Mouse (Mus musculus): ENCODE results near the gene Bdh2. TPM values are rescaled to one million over a fixed set of nuclear protein-coding genes. Genes with fewer than 3 reads are reported as not detected.

The Bdh2 gene
- polyA plus RNA-seq, 1 experiment: 4.8 TPM

DNA sequence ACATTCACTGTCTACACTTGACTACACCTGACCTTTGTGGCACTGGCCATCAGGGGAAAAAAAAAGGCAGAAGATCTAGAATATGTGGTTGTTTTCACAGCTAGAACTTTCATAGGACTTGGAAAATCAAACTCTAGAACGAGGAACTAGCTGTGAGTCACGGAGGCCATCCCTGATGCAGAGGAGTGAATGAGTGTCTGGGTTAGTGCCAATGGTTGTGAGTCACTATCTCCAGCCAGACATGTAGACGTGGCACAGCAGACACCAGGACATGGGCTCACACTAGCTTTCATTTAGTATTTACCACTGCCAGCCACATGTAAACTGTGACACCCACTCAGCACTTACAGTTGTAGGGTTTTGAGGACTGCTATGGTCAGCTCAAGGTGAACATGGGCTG lies 17.5 kb downstream of the Bdh2 start:
- no peak for DNase-seq (ENCODE audit: low read depth)

DNA sequence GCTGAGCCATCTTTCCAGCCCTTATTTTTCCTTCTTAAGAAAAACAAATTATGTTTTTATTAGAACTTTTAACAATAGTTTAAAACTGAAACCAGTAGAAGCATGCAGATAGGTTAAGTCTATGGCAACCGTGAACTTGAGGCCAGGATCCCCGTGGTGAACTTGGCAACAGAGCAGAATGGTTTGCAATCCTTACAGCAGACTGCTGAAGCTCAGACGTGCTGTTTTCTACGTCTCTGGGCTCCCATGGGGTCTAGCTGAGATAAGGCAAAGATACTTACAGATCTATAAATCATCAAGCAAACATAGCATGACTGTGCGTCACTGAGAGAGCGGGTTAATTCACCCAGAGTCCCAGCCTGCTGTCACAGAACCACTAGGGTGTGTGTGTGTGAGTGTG lies 19.1 kb downstream of the Bdh2 start:
- no peak for DNase-seq (ENCODE audit: low read depth)

DNA sequence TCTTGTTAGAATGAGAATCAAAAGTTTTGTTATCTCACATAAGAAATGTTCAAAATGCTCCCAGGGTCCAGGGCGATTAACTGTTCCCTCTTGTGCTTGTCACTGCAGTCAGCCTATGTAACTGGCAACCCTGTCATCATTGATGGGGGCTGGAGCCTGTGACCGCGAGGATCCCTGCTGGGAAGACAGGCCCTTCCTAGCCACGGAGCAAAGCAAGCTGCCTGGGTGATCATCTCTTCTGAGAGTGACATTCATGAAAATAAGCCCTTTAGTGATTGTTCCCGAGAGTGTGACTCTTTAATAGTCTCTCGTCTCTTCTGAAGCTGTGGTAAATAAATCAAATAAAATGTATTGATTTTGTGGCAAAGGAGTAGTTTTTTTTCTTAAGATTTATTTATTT lies 23.0 kb downstream of the Bdh2 start:
- no peak for DNase-seq (ENCODE audit: low read depth)

DNA sequence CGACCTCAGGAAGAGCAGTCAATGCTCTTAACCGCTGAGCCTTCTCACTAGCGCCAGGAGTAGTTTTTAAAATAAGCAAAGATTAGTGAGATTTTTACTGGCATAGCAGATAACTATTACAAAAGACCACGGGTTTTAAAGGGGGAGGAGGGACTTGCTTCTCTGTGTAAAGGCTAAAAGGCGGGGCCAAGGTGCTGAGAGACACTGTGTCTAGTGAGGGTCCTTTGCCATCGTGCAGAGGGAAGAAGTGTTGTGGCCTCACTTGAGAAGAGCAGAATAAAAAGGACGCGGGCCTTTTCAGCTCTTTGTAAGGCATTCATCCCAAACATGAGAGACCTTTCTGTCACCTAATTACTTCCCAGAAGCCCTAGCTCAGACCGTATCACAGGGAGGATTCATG lies 23.5 kb downstream of the Bdh2 start:
- DNase-seq (ENCODE audit: low read depth): no peak

DNA sequence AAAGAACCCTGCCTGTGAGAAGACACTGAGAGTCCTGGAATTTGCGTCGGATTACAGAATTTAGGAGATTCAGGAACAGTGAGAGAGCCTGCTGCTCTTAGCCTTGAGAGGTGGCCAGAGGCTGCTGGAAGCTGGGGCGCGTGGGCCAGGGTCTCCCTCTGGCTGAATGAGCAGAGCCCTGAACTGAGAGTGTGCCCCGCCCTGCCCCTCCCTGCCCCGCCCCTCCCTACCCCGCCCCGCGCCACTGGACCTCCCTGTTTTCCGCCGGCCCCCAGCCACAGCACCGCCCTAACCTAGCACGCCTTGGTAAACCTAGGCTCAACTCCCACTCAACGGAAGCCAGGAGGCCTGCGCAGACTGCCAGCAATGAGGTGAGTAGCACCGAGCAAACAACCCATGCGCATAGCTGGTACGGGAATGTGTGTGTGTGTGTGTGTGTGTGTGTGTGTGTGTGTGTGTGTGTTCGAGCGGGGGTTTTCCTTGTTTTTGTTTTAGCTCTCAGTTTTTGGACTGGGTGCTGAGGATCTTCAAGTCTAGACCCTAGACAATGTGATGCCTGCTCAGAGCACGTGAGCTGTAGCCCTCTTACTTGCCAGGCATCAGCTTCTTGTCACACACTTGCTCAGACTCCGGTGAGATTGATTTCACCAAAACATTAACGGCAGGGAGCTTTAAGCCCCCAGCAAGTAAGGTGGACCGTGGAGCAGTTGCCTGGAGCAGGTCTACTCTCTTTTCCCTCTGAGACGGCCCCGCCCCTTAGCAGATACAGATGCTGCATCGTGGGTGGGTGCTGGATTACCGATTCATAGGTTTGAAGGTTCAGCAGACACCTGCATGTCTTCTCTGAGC lies 26.6 kb downstream of the Bdh2 start, which contains the start of gene Slc9b2:
Gene Slc9b2, plus strand, starts transcription at position 290 of the 849 bp plus-strand sequence.
- DNase-seq (ENCODE audit: low read depth): no peak

DNA sequence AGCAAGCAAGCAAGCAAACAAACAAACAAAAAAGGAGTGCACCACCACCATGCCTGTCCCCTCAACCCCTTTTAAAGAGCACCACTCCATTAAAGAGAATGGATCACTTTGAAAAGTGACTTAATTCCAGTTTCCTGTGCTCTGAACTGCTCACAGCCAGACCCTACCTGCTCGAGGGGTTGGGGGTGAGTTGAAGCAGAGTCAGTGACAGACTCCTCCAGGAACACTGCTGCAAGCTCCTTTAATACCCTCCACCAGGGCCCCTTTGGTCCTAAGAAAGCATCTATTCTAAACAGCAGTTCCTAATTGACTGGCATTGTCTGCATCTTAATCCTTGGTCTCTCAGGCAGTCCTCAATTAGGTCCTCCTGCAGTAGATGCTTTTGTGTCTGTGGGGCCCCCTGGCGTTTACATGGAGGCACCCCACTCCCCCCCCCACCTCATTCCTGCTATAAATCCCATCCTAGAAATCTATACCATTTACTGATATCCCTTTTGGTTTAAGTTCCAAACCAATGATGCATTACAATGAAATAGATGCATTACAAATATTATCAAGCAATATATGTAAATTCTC lies 32.0 kb downstream of the Bdh2 start:
- DNase-seq (ENCODE audit: low read depth): no peak

DNA sequence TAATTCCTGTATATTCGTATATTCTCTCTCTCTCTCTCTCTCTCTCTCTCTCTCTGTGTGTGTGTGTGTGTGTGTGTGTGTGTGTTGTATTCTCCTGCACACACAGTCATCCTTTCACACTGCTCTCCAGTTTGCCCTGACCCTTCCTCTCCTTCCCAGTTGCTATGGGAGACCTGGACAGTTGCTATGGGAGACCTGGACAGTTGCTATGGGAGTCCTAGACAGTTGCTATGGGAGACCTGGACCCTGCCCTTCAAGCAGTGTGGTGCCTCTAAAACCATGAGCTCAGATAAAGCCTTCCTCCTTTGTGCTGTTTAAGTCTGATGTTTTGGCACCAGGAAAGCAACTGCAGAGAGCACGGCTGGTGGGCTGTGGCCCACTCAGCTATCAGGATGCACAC lies 32.7 kb downstream of the Bdh2 start:
- no peak for DNase-seq (ENCODE audit: low read depth)

DNA sequence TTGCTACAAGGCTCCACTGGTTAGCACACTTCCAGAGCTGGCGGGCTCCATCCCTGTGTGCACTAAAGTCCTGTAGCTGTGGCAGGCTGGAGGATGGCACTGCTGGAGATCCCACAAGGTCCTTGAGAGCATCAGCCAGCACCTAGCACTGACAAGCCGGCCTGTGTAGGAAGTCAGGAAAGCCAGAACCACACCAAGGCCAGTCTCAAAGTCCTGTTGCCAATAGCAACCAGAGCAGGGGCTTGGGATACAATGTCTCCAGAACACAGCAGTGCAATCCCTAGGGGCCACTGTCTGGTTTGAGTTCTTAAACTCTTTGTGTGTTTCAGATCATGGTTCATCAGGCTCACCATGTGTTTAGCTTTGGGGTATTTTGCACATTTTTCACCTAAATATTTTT lies 33.8 kb downstream of the Bdh2 start:
- DNase-seq (ENCODE audit: low read depth): no peak

DNA sequence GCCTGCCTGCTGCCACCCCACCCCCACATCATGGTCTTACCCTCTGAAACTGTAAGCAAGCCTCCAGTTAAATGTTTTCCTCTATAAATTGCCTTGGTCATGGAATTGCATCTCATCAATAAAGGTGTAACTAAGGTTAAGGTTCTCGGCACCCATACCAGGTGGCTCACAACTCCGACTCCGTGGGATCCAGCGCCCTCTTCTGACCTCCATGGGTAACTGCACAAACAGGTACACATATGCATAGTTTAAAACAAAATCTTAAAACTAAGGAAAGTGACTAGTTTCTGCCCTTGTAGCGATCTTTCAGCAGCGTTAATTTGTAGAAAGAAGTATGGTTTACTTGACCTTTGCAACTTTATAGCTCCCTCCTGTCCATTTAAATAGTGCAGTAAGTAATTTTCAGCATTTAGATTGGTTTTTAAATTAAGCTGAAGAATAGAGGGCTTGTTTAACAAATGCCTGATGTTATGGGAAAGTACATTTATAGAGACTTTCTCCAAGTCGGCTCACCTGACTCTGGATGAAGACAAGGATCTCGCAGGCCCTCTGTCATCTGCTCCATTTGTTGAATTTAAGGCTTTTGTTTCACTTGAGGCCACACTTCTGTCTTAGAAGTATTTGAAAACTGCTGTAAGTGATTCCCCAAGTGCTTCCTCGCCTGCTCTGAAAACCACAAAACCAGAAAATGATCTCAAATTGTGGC lies 34.9 kb downstream of the Bdh2 start:
- DNase-seq (ENCODE audit: low read depth): no peak

DNA sequence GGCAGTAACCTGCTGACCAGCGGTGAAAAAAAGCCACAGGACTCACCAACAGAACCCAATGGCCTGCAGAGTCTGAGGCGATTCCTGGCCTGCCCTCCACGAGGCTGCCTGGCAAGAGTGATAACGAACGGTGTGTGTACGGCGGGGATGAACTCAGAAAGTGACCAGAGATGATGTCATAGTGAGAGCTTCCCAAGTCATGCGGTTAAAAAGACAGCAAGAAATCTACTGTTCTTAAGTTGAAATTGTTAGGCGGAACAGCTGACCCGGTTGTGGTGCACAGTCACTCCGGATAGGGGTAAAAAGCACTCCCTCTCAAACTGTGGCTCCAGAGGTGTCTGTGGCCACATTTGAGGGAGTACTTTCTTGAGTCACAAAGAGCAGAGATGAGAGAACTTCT lies 37.3 kb downstream of the Bdh2 start:
- no peak for DNase-seq (ENCODE audit: low read depth)

DNA sequence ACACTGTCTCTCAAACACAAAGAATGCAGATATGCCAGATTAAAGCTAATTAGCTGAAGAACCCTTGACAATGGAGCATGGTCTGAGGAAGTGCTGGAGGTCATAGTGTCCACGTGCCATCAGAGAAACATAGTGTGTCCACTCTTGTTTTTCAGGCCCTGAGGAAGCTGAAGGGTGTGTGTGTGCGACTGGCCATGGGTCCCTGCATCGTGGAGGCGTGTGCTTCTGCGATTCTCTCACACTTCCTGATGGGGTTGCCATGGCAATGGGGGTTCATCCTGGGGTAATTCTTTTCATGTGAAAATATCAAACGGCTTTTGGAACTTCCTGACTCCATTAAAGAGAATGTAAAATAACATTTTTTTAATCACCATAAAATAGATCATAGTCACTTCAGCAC lies 43.3 kb downstream of the Bdh2 start:
- no peak for DNase-seq (ENCODE audit: low read depth)

DNA sequence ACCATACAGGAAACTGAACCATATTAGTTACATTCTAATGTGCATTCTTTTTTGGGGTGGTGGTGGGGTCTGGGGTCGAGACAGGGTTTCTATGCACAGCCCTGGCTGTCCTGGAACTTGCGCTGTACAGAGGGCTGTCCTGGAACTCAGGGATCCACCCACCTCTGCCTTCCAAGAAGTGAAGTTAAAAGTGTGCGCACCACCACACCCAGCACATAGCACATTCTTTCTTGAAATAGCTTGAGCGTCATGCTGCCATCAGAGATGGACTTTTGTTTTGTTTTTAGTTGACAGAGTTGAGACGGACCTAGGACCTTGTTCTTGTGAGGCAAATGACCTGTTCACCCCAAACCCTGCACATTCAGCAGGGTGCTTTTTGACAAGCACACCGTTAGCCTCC lies 46.2 kb downstream of the Bdh2 start:
- no peak for DNase-seq (ENCODE audit: low read depth)

DNA sequence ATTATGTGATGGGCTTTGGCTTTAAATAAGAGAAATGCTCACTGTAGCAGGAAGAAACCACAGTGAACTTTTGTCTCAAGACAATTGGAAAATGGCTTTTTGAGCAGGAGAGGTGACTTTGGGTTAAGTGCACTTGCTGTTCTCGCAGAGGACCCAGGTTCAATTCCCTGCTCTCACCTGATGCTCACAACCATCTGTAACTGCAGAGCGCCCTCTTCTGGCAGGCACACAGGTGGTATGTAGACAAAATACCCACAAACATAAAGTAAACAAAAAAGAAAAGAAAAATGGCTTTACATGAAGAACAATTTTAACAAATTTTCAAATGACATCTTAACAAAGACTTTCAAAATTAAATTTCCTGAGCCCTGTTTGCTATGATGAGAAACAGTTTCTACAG lies 46.6 kb downstream of the Bdh2 start:
- DNase-seq (ENCODE audit: low read depth): no peak

DNA sequence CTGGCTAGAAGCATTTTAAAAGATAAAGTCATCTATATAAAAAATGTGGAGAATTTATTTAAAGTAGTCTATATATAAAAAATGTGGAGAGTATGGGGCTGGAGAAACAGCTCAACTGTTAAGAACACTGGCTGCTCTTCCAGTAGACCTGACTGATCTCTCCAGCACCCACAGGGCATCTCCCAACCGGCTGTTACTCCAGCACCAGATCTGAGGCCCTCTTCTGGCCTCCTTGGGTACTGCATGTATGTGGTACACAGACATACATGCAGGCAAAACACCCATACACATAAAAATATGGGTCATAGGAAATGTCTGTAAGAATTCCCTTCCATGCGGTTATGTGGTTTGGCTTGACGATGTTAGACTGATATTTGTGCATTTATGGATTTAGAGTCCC lies 47.5 kb downstream of the Bdh2 start:
- no peak for DNase-seq (ENCODE audit: low read depth)

DNA sequence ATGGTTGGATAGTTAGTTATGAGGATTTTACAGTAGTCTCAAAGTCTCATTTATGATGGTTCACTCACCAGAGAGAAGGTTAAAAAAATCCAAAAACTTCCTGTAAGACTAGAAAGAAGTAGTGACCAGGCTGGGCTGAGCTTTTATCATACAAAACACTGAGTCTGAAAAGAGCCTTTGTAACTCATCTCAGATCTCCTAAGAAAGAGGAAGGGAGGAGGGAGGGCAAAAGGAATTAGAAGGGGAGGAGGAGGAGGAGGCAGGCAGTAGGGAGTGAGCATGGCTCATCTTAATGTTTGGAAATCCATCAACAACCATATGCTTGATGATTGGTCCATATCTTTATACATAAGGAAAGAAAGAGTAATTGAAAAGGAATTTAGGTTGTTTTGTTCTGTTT lies 51.7 kb downstream of the Bdh2 start:
- DNase-seq (ENCODE audit: low read depth): no peak

DNA sequence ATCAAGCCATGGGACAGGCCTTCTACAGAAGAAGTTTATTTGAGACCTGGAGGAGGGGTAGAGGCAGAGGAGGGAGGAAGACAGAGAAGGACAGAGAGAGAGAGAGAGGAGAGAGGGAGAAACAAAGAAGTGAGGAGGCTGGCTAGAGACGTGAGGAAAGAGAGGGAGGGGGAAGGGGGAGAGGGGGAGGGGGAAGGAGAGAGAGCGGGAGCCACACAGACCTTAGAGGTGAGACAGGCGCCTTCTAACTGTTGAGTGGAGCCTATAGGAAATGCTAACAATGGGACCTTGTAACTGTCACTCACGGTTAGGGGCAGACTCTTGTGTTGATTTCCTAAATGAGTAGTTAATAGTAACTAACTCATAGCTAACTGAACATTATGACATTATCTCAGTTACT lies 52.7 kb downstream of the Bdh2 start:
- no peak for DNase-seq (ENCODE audit: low read depth)

DNA sequence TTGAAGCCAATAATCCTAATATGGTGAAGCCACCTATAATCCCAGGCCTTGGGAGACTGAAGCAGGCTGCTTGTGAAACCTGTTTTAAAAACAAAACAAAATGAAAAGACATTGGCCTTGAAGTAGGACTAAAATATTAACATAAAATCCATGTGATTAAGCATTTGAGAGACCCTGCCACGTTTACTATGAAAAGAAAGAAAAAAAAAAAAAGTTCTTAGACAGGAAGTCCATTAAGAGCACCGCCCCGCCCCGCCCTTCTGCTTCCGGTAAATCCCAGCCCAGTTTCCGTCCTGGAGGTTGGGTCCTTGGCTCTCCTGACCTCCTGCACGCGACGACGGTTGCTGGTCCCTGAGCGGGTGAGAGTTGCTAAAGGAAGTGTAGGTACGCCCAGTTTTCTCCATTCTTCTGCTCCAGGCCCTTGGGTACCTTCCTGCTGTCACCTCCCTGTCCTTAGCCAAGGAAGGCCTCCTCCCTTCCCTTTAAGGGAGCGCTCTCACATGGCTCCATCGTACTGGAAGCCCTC lies 66.8 kb downstream of the Bdh2 start, which contains the start of gene Slc9b1:
Gene Slc9b1, plus strand, starts transcription at position 291 of the 526 bp plus-strand sequence.
- no peak for DNase-seq (ENCODE audit: low read depth)

DNA sequence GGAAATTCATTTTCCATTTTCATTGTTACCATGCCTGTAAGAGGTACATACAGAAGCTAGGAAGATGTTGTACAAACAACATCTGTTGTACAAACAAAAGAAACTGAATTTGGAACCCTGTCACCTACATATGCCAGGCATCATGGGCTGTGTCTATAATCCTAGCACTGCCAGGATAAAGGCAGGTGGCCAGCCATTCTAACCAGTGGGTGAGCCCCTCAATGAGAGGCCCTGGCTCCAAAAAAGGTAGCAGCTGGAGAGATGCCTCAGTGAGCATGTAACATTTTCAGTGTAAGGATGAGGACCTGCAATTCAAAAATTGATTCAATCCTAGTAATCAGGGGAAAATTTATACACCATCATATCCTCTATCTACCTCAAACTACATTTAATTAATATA lies 68.0 kb downstream of the Bdh2 start:
- DNase-seq (ENCODE audit: low read depth): no peak

DNA sequence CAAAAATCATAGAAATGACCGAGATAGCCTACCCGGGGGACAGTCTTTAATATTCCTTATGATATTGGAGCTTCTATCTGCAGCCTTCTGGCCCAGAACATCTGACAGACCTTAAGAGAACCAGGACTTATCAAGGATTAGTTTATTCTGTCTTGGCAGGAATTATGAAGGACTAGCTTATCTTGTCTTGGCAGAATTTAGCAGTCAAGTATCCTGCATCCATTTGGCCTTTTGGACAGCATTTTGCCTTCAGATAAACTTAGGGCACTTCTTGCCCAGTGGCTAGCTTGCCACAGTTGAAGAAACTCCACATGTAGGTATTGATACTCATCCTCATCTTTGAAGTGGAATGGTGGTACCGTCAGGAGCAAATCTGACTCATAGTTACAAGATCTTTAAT lies 70.8 kb downstream of the Bdh2 start:
- DNase-seq (ENCODE audit: low read depth): no peak

Measured in gonadal fat pad, adult 2 months (tissue).